Mouse (Mus musculus): ENCODE data around the gene Gm2163.
"Not testable (repeated sequence)": the region's sequence is repeated elsewhere in the genome, so short reads cannot be mapped to it uniquely, and the experiment has no call there.

Gm2163 gene

DNA sequence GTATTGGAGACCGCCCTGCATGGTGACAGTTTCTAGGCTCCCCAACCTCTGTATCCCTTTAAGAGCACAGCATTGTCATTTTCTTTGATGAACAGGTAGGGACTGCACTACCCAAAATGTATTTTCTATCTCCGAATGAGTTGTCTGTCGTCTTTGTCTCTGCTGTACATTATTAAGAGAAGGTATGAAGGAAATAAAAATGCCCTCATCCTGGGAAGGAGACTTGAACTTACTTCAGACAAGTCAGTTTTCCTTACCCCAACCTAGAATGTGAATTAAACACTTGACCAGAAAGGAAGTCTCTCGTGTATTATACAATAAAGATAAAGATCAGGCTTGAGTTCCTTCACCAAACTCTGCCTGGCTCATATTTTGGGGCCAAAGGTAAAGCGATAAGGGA, at the start of gene Gm2163:
Gene Gm2163, plus strand, starts transcription at position 301 of the 400 bp plus-strand sequence.
- not testable (repeated sequence) for DNase-seq (ENCODE audit: low read depth, low spot score)

DNA sequence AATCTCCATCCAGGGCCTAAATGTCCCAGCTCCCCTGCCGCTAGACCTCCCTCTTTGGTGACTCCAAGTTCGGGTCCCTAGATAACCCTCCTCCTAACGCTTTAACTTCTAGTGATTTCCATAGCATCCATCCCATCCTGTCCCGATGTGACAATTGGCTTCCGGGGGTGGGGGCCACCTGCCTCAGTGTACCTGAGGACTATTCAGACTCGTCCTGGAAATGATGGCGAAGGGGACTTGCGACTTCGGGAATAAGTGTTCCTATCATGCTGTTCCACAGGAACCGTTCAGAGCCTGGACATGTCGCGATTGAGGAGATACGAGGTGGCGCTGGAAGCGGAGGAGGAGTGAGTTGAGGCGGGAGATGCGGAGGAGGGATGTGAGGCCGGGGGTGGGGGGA, 27.5 kb upstream of the Gm2163 start, which contains the start of gene Gm21586:
Gene Gm21586, plus strand, starts transcription at position 301 of the 400 bp plus-strand sequence.
- DNase-seq (ENCODE audit: low read depth, low spot score): not testable (repeated sequence)

DNA sequence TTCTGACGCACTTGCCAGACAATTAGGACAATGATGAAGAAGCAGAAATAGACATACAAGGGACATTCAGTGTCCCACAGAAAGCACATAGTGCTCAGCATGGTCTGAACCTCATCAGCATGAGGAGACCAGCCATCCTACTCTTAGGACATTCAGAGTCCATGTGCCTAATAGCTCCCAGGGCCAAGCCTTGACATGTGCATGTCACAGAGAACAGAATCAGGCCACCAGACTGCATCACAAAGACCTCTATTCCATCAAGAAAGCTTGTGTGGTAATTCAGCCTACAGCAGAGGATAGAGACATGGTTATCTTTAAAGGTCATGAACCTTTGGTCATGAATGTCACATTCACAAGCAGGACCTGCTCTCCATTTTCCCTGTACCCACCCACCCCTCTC, 61.5 kb downstream of the Gm2163 start, which contains the start of gene Fam205a2:
Gene Fam205a2, minus strand, starts transcription at position 101 of the 400 bp plus-strand sequence.
- not testable (repeated sequence) for DNase-seq (ENCODE audit: low read depth, low spot score)

DNA sequence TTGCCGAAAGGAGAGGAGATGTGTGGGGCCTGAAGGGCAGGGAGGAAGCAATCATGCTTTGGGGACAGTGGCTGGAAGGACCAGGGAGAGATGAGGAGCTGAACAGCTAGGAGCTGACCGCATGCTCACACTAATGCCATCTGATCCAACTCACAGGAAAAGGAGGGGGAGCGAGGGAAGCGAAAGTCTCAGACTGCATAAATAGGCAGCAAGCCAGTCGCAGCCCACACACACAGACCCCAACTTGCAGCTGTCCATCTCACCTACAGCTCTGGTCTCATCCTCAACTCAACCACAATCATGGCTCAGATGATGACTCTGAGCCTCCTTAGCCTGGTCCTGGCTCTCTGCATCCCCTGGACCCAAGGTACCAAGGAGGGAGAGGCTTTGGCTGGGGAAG, 145.3 kb downstream of the Gm2163 start, which contains the start of gene Gm10591:
Gene Gm10591, plus strand, starts transcription at position 301 of the 400 bp plus-strand sequence.
- DNase-seq (ENCODE audit: low read depth, low spot score): not testable (repeated sequence)

DNA sequence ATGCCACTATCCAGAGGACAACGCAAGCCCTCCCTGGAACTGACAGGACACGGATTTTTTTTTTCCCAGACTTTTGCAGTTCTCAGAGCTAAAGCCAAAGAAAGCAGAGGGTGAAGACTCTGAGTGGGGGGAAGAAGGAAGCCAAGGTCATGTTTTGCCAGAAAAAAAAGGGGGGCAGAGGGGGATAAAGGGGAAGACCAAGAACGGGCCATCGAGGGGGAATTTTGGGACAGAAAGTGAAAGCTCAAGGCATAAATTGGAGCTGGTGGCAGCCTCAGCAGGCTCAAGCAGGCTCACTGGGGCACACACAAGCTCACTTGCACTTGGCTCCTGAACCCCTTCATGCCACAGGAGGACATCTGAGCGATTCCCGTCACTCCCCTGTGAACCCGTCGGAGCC, 162.9 kb downstream of the Gm2163 start, which contains the start of gene Gm2564:
Gene Gm2564, plus strand, starts transcription at position 301 of the 400 bp plus-strand sequence.
- DNase-seq (ENCODE audit: low read depth, low spot score): not testable (repeated sequence)
